Mouse (Mus musculus) lung, embryonic 16.5 days (tissue): ENCODE measurements around the gene Laptm5. TPM values are rescaled to one million over a fixed set of nuclear protein-coding genes. Genes with fewer than 3 reads are reported as not detected.
A peak's percentile ranks its signal among the peaks of the same experiment; 100 is the strongest.

ENCODE experiments used
- ATAC-seq: fragments of 200-750 bp; cut with Nextera tagmentation; 2 replicates; pipeline ENCODE4 v1.8.0; 2017; ENCODE audit warnings: low read depth, mild to moderate bottlenecking, moderate library complexity
- H3K27ac ChIP-seq: fragments of 300-500 bp; sonication (generic); 2 replicates; pipeline ENCODE4 v1.5.1; 2014; ENCODE audit warnings: mild to moderate bottlenecking, control low read depth, low read length
- H3K27me3 ChIP-seq: fragments of 300-500 bp; sonication (generic); 2 replicates; pipeline ENCODE4 v1.6.1; 2014; ENCODE audit warnings: low read depth, low read length, mixed read lengths; ENCODE audit not compliant: control insufficient read depth, insufficient read depth
- H3K36me3 ChIP-seq: fragments of 300-500 bp; sonication (generic); 2 replicates; pipeline ENCODE4 v1.6.1; 2014; ENCODE audit warnings: low read length; ENCODE audit not compliant: control insufficient read depth, insufficient read depth
- H3K4me1 ChIP-seq: fragments of 300-500 bp; sonication (generic); replicated peaks from 2 replicates; pipeline ENCODE4 v1.6.1; 2014; ENCODE audit warnings: low read length, mixed read lengths; ENCODE audit not compliant: control insufficient read depth, insufficient read depth
- H3K4me2 ChIP-seq: fragments of 300-500 bp; sonication (generic); 2 replicates; pipeline ENCODE4 v1.6.1; 2014; ENCODE audit warnings: low read depth, low read length, control low read depth
- H3K4me3 ChIP-seq: fragments of 300-500 bp; sonication (generic); 2 replicates; pipeline ENCODE4 v1.5.1; 2014; ENCODE audit warnings: mild to moderate bottlenecking, low read length, control low read depth
- H3K9ac ChIP-seq: fragments of 300-500 bp; sonication (generic); 2 replicates; pipeline ENCODE4 v1.6.1; 2014; ENCODE audit warnings: low read length, control low read depth
- H3K9me3 ChIP-seq: fragments of 300-500 bp; sonication (generic); 2 replicates; pipeline ENCODE4 v1.6.1; 2016; ENCODE audit warnings: low read length; ENCODE audit not compliant: control insufficient read depth
- WGBS: fragments of 180-500 bp; shearing (Covaris S2); extraction: QIAGEN DNeasy Blood & Tissue Kit; methylation state at CpG from one replicate; pipeline ENCODE4 v1.1.7; 2014; 5-methylcytosine and 5-hydroxymethylcytosine counted together
- polyA plus RNA-seq: library from polyadenylated mRNA; unstranded; fragments of >200 nt; fragmentation: Nextera tagmentation; extraction: Ambion mirVana; gene quantifications from 2 replicates; pipeline ENCODE4 v1.2.1, GENCODE M21; 2015

Laptm5 gene
- polyA plus RNA-seq, 1 experiment from 2014 or later: 43.3 TPM

- Histone ChIP-seq H3K27ac (no peak overlapping the region), H3K4me3 (no peak overlapping the region), H3K9me3 (no peaks in the 10 kb centered on the region), H3K9ac (no peak overlapping the region), H3K36me3 (no peaks in the 10 kb centered on the region), H3K4me1 (no peaks in the 10 kb centered on the region), H3K27me3 (no peaks in the 10 kb centered on the region; the same call in 1 of the 2 replicates), H3K4me2 (no peak overlapping the region)
- no peak for ATAC-seq
- 74% methylated on average over 10 of the region's 10 CpGs for WGBS
These were observed 44.2 kb downstream of the Laptm5 start for GRCm38 (mm10) chr4:130957156-130957555.

GRCm38 (mm10) chr4:130958812-130959211 lies 45.9 kb downstream of the Laptm5 start:
- no peak for ATAC-seq
- H3K9me3 ChIP-seq: no peaks in the 10 kb centered on the region
- no peaks in the 10 kb centered on the region for H3K4me1 ChIP-seq
- no peak overlapping the region for H3K9ac ChIP-seq
- WGBS: 60% methylated on average over 5 of the region's 5 CpGs
- H3K36me3 ChIP-seq: no peaks in the 10 kb centered on the region
- no peaks in the 10 kb centered on the region; the same call in 1 of the 2 replicates for H3K27me3 ChIP-seq
- H3K4me2 ChIP-seq: no peak overlapping the region
- H3K27ac ChIP-seq: no peak overlapping the region
- no peak overlapping the region for H3K4me3 ChIP-seq

GRCm38 (mm10) chr4:130959678-130960077 lies 46.8 kb downstream of the Laptm5 start:
- H3K36me3 ChIP-seq: no peaks in the 10 kb centered on the region
- no peaks in the 10 kb centered on the region for H3K4me1 ChIP-seq
- H3K9me3 ChIP-seq: no peaks in the 10 kb centered on the region
- no peak overlapping the region for H3K4me2 ChIP-seq
- H3K27me3 ChIP-seq: no peaks in the 10 kb centered on the region; the same call in 1 of the 2 replicates
- H3K27ac ChIP-seq: no peak overlapping the region
- no peak for ATAC-seq
- 54% methylated on average over 6 of the region's 6 CpGs for WGBS
- no peak overlapping the region for H3K4me3 ChIP-seq
- H3K9ac ChIP-seq: no peak overlapping the region

GRCm38 (mm10) chr4:130960118-130960734 lies 47.3 kb downstream of the Laptm5 start:
- no peaks in the 10 kb centered on the region for H3K4me1 ChIP-seq
- H3K27me3 ChIP-seq: no peaks in the 10 kb centered on the region; the same call in 1 of the 2 replicates
- no peak overlapping the region for H3K27ac ChIP-seq
- 22% methylated on average over 9 of the region's 9 CpGs for WGBS
- H3K9me3 ChIP-seq: no peaks in the 10 kb centered on the region
- H3K36me3 ChIP-seq: no peaks in the 10 kb centered on the region
- no peak overlapping the region for H3K9ac ChIP-seq
- peak; percentile 15; the same call in 1 of the 2 replicates for ATAC-seq
- no peak overlapping the region for H3K4me3 ChIP-seq
- no peak overlapping the region for H3K4me2 ChIP-seq

GRCm38 (mm10) chr4:130971278-130971677 lies 58.4 kb downstream of the Laptm5 start:
- no peaks in the 10 kb centered on the region for H3K36me3 ChIP-seq
- no peak overlapping the region for H3K27ac ChIP-seq
- no peak overlapping the region for H3K4me3 ChIP-seq
- no peaks in the 10 kb centered on the region for H3K4me1 ChIP-seq
- H3K4me2 ChIP-seq: no peak overlapping the region
- peaks cover 5% of the 10 kb centered on the region for H3K9me3 ChIP-seq
- WGBS: 91% methylated on average over 1 of the region's 1 CpGs
- no peaks in the 10 kb centered on the region for H3K27me3 ChIP-seq
- no peak overlapping the region for H3K9ac ChIP-seq
- no peak for ATAC-seq

GRCm38 (mm10) chr4:130972421-130972829 lies 59.5 kb downstream of the Laptm5 start:
- Histone ChIP-seq H3K4me3 (no peak overlapping the region), H3K9me3 (peaks cover 5% of the 10 kb centered on the region), H3K36me3 (no peaks in the 10 kb centered on the region), H3K4me2 (no peak overlapping the region), H3K4me1 (no peaks in the 10 kb centered on the region), H3K9ac (no peak overlapping the region), H3K27ac (no peak overlapping the region), H3K27me3 (no peaks in the 10 kb centered on the region)
- ATAC-seq: no peak
- 69% methylated on average over 5 of the region's 5 CpGs for WGBS

- H3K4me3 ChIP-seq: no peak overlapping the region
- H3K9ac ChIP-seq: no peak overlapping the region
- H3K4me2 ChIP-seq: no peak overlapping the region
- H3K27ac ChIP-seq: no peak overlapping the region
- no peaks in the 10 kb centered on the region for H3K27me3 ChIP-seq
- no peak for ATAC-seq
- peaks cover 5% of the 10 kb centered on the region for H3K9me3 ChIP-seq
- no peaks in the 10 kb centered on the region for H3K4me1 ChIP-seq
- WGBS: 64% methylated on average over 19 of the region's 19 CpGs
- H3K36me3 ChIP-seq: no peaks in the 10 kb centered on the region
These were observed 60.7 kb downstream of the Laptm5 start for GRCm38 (mm10) chr4:130973332-130974263.

- no peak overlapping the region for H3K4me2 ChIP-seq
- H3K36me3 ChIP-seq: no peaks in the 10 kb centered on the region
- H3K4me3 ChIP-seq: no peak overlapping the region
- ATAC-seq: no peak
- H3K9me3 ChIP-seq: no peaks in the 10 kb centered on the region
- 62% methylated on average over 3 of the region's 3 CpGs for WGBS
- H3K27me3 ChIP-seq: no peaks in the 10 kb centered on the region
- no peak overlapping the region for H3K27ac ChIP-seq
- H3K9ac ChIP-seq: no peak overlapping the region
- H3K4me1 ChIP-seq: no peaks in the 10 kb centered on the region
These were observed 66.1 kb downstream of the Laptm5 start for GRCm38 (mm10) chr4:130978981-130979380.

GRCm38 (mm10) chr4:130984416-130985182 lies 71.7 kb downstream of the Laptm5 start:
- H3K27ac ChIP-seq: no peak overlapping the region
- no peak overlapping the region for H3K4me2 ChIP-seq
- H3K9me3 ChIP-seq: no peaks in the 10 kb centered on the region
- no peaks in the 10 kb centered on the region for H3K4me1 ChIP-seq
- H3K36me3 ChIP-seq: no peaks in the 10 kb centered on the region
- H3K4me3 ChIP-seq: no peak overlapping the region
- 53% methylated on average over 17 of the region's 17 CpGs for WGBS
- no peak for ATAC-seq
- no peaks in the 10 kb centered on the region for H3K27me3 ChIP-seq
- no peak overlapping the region for H3K9ac ChIP-seq
